Mouse (Mus musculus) adrenal gland, postnatal 25 days (tissue): Measurements from ENCODE around the gene Larp4b. TPM values are rescaled to one million over a fixed set of nuclear protein-coding genes. Genes with fewer than 3 reads are reported as not detected.

ENCODE experiments used
- DNase-seq: peaks from one replicate; pipeline ENCODE4 v3.0.0; 2021; ENCODE audit warnings: mixed read lengths
- total RNA-seq: library from RNA; stranded (reverse); gene quantifications from 2 replicates; pipeline ENCODE4 v1.2.3, GENCODE M21; 2021

Gene Larp4b
- total RNA-seq, 1 experiment from 2014 or later = 75.1 TPM

GRCm38 (mm10) chr13:9180221-9180620 is 86.5 kb downstream of the Larp4b start:
- no peak for DNase-seq

- no peak for DNase-seq
Measured at GRCm38 (mm10) chr13:9181106-9181505, 87.4 kb downstream of the Larp4b start.

GRCm38 (mm10) chr13:9181666-9182264 is 88.1 kb downstream of the Larp4b start:
- peak; percentile 85 for DNase-seq

GRCm38 (mm10) chr13:9184281-9184680 is 90.6 kb downstream of the Larp4b start:
- DNase-seq = no peak

GRCm38 (mm10) chr13:9184716-9185115 is 91.0 kb downstream of the Larp4b start:
- DNase-seq = no peak

GRCm38 (mm10) chr13:9187156-9187555 is 93.5 kb downstream of the Larp4b start:
- no peak for DNase-seq

DNA sequence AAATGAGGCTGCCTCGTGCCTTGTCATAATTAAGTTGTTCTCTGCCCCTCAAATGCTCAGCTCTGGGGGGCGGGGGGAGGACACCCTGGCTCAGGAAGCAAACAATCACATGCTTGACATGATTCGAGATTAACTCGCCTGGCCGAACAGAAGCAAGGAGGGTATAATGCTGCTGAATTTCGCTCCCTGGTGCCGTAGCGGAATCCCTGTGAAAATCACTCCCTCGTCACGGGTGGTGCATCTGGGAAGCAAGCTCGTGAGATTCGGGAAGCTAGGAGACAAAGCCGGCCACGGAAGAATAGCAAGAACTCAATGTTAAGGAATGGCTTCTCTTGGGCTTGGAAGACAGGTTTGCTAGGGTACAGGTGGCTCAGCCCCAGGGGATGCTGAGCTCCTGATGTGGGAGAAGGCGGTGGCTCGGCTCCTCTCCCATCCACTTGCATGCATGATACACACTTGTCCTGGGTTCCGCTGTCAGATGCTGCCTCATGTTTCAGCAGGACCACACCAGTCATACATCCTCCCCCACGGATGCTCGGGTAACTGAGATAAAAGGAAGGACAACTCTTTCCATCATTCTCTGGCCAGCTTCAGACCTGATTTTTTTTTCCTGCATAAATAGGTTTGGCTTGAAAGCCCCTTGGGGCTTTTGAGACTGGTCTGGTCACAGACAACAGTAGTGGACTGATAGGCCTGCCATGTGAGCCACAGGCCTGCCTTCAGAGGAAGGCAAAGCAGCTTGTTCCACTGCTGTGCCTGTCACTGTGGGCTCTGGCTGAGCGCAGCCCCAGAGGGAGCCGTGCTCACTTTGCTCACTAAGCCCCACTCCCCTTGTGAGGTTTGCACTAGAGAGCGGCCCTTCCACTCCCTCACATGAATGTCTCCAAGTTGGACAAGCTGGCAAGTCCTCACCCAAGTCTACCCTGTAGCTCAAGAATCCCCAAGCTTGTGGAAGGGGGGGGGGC is 94.2 kb downstream of the Larp4b start:
- no peak for DNase-seq

- DNase-seq = no peak
Measured at GRCm38 (mm10) chr13:9189481-9189880, 95.8 kb downstream of the Larp4b start.

DNA sequence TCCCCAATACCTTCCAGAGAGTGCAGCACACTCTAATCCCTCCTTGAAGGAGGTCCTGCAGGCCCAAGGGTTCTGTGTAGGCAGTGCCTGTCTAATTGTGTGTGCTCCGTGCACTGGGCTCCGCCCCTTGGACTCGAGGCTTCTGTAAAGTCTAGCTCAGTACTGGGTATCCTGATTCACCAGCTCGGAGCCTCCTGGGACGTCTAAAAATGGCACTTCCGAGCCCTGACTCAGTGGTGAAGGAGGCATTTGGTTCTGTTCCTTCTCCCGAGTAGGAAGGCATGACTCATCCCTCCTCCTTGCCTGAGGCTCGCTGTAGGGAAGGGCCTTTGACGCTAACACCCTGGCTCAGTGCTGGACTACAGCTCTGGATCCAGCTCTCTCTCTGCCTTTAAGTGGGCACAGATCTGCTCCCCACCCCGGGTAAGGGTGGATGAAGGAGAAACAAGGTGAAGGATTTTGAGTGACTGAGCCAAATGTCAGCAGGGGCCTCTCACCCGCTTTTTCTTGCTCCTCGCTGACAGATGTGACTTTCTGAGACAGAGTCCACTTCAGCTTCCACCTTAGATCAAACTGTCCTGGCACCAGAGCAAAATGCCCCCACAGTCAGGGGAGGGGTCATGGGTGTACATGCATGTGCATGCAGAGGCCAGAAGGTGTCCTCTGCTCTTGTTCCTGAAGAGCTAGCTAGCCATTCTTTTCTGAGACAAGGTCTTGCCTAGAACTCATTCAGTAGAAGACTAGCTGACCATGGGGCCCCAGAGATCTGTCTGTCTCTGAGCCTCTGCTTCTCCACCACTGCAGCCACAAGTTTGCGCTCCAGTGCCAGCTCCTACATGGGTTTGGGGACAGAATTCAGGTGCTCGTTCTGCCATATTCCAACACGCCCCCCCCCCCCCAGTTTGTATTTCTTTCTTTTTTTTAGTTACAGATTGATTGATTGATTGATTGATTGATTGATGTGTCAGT is 97.8 kb downstream of the Larp4b start:
- peak; percentile 34 for DNase-seq

DNA sequence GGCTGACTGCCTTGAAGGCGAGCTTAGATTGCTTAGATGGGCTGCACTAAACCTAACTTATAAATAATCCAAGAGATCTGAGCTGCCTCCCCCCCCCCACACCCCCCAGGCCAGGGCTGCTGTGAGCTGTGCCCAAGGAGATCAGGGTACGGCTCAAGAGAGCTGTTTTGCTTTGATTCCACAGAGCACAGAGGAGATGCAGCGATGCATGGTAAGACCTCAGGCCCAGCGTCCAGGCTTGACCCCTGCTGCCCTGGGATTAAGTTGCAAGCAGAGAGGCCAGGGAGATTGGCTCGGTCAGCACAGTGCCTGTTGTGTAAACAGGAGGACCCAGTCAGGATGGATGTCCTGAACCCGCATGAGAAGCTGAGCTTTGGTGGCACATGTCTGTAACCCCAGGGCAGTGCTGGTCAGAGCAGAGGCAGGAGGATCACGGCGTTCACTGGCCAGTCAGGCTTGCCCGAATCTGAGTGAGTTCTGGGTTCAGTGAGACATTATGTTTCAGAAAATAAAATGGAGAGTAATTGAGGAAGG is 99.2 kb downstream of the Larp4b start:
- no peak for DNase-seq

DNA sequence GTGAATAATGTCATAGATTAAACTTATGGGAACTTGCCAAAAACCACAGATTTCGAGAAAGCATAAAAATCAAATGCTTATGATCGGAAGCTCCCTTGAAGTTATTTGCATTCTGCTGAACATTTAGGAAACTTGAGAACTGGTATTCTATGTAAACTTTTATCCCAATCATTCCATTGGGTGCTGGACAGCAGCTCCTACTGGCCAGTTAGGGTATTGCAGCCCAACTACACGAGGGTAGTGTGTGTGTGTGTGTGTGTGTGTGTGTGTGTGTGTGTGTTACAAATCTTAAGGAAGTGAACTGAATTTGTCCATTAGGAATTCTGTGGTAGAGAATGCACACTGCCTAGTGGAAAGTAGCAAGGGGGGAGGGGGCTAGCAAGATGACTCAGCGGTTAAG is 101.0 kb downstream of the Larp4b start:
- DNase-seq = no peak

DNA sequence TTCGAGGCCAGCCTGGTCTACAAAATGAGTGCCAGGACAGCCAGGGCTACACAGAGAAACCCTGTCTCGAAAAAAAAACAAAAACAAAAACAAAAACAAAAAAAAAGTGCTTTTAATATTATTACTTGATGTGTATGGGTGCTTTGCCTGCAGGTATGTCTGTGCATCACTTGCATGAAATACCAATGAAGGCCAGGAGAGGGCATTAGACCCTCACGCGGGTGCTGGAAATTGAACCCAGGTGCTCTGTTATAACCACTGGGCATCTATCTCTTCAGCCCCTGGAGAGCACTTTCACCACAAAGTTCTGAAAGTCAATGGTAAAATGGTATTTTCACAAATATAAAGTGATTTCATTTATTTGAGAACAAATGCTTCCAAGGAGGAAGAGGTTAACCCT is 101.9 kb downstream of the Larp4b start:
- no peak for DNase-seq

GRCm38 (mm10) chr13:9198106-9198505 is 104.4 kb downstream of the Larp4b start:
- DNase-seq = no peak

- DNase-seq = peak; percentile 20
Measured at GRCm38 (mm10) chr13:9198728-9199464, 105.2 kb downstream of the Larp4b start.

DNA sequence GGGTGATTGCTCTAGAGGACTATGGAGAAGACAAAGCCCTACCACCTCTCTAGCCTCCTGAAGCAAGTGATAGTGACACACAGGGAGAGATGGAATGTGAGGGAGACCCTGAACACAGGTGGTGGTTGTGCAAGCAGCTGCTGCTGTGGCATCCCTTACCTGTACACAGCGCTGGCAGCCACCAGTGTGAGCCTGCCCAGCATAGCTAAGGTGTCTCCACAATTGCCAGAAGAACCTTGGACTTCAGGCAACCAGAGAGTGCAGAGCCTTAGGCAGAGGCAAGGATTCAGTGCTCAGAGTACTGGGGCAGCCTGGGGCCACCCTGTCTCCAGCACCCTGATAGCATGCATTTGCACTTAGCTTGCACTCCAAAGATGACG is 105.8 kb downstream of the Larp4b start:
- DNase-seq = no peak

- no peak for DNase-seq
Measured at GRCm38 (mm10) chr13:9222761-9223405, 129.2 kb downstream of the Larp4b start.
